Mouse (Mus musculus) myocyte (in vitro differentiated cells): Measurements from ENCODE around the gene Ephx4. TPM values are rescaled to one million over a fixed set of nuclear protein-coding genes. Genes with fewer than 3 reads are reported as not detected.

Experiments used
- H3K27me3 ChIP-seq: one replicate; pipeline ENCODE4 v1.6.1; 2011; ENCODE audit not compliant: control insufficient read depth, insufficient read depth, insufficient read length
- H3K36me3 ChIP-seq: one replicate; pipeline ENCODE4 v1.6.1; 2011; ENCODE audit not compliant: control insufficient read depth, insufficient read depth
- H3K4me2 ChIP-seq: one replicate; pipeline ENCODE4 v1.6.1; 2011; ENCODE audit warnings: low read depth, control low read depth
- H3K4me3 ChIP-seq: one replicate; pipeline ENCODE4 v1.5.1; 2011; ENCODE audit warnings: mild to moderate bottlenecking, control low read depth, moderate library complexity
- H3K79me2 ChIP-seq: one replicate; pipeline ENCODE4 v1.6.1; 2011; ENCODE audit not compliant: control insufficient read depth, insufficient read depth
- H3ac ChIP-seq: one replicate; pipeline ENCODE4 v1.6.1; 2011; ENCODE audit not compliant: control insufficient read depth, insufficient read length
- CEBPB ChIP-seq: IDR thresholded peaks from 2 replicates; pipeline ENCODE4 v1.6.1; 2011; ENCODE audit warnings: mild to moderate bottlenecking, moderate library complexity; ENCODE audit not compliant: poor library complexity, insufficient read depth, severe bottlenecking
- E2F4 ChIP-seq: IDR thresholded peaks from one replicate; pipeline ENCODE4 v1.6.1; 2011; ENCODE audit warnings: mild to moderate bottlenecking, control low read depth, moderate library complexity; ENCODE audit not compliant: insufficient read depth
- MAX ChIP-seq: IDR thresholded peaks from one replicate; pipeline ENCODE4 v1.6.1; 2011; ENCODE audit warnings: low read depth, mild to moderate bottlenecking, control low read depth
- MYOD1 ChIP-seq, 3 experiments: IDR thresholded peaks; one replicate each; pipeline ENCODE4 v1.6.1; 2011; ENCODE audit warnings: control low read depth in 2 of 3, low read depth in 2 of 3, mild to moderate bottlenecking in 2 of 3, moderate library complexity in 1 of 3; ENCODE audit not compliant: insufficient read length in 2 of 3, control insufficient read depth in 1 of 3
- MYOG ChIP-seq, 3 experiments: IDR thresholded peaks; one replicate each; pipeline ENCODE4 v1.6.1; 2011; ENCODE audit warnings: control low read depth in 2 of 3, low read depth in 2 of 3, mild to moderate bottlenecking in 2 of 3; ENCODE audit not compliant: insufficient read length in 2 of 3, control insufficient read depth in 1 of 3, insufficient read depth in 1 of 3
- POLR2A ChIP-seq: IDR thresholded peaks from one replicate; pipeline ENCODE4 v1.6.1; 2011; ENCODE audit warnings: low read depth, mild to moderate bottlenecking, control low read depth, moderate library complexity; ENCODE audit not compliant: insufficient read length
- POLR2AphosphoS2 ChIP-seq: IDR thresholded peaks from one replicate; pipeline ENCODE4 v1.6.1; 2011; ENCODE audit warnings: low read depth, control low read depth; ENCODE audit not compliant: insufficient read length
- REST ChIP-seq: IDR thresholded peaks from one replicate; pipeline ENCODE4 v1.6.1; 2011; ENCODE audit warnings: mild to moderate bottlenecking, control low read depth, moderate library complexity; ENCODE audit not compliant: insufficient read depth, insufficient read length
- SRF ChIP-seq: IDR thresholded peaks from one replicate; pipeline ENCODE4 v1.6.1; 2011; ENCODE audit warnings: low read depth; ENCODE audit not compliant: control insufficient read depth, insufficient read length
- TCF12 ChIP-seq: IDR thresholded peaks from one replicate; pipeline ENCODE4 v1.6.1; 2011; ENCODE audit warnings: mild to moderate bottlenecking, control low read depth; ENCODE audit not compliant: poor library complexity, insufficient read depth, severe bottlenecking
- TCF3 ChIP-seq: IDR thresholded peaks from one replicate; pipeline ENCODE4 v1.6.1; 2011; ENCODE audit warnings: low read depth, control low read depth; ENCODE audit not compliant: insufficient read length
- USF1 ChIP-seq: IDR thresholded peaks from one replicate; pipeline ENCODE4 v1.6.1; 2011; ENCODE audit warnings: low read depth, mild to moderate bottlenecking, control low read depth, moderate library complexity
- polyA plus RNA-seq: library from polyadenylated mRNA; unstranded; fragments of >200 nt; fragmentation: generic; extraction: Trizol; gene quantifications from one replicate; pipeline ENCODE4 v1.2.1, GENCODE M21; 2012; ENCODE audit warnings: missing spikeins

The Ephx4 gene
- not detected for polyA plus RNA-seq

GRCm38 (mm10) chr5:107402436-107402835 is at the start of gene Ephx4:
Ephx4 (plus strand) TSS chr5:107402736.
- H3ac ChIP-seq, result no peak within 1 kb of the TSS
- H3K4me3 ChIP-seq, result no peak within 1 kb of the TSS
- peaks cover 37% of the 10 kb centered on the region for H3K27me3 ChIP-seq
- H3K36me3 ChIP-seq, result no peaks in the 10 kb centered on the region
- no peaks in the 10 kb centered on the region for H3K79me2 ChIP-seq
- H3K4me2 ChIP-seq, result no peak within 1 kb of the TSS
- TF ChIP-seq CEBPB (no peak), E2F4 (no peak), MYOD1 (IDR thresholded peaks at IDR 0.05; ENCODE audit: control insufficient read depth in 1 of 3, insufficient read length in 2 of 3, low read depth in 2 of 3) (no peak), POLR2A (no peak), USF1 (no peak), TCF12 (no peak), MAX (no peak), POLR2AphosphoS2 (no peak), REST (no peak)

DNA sequence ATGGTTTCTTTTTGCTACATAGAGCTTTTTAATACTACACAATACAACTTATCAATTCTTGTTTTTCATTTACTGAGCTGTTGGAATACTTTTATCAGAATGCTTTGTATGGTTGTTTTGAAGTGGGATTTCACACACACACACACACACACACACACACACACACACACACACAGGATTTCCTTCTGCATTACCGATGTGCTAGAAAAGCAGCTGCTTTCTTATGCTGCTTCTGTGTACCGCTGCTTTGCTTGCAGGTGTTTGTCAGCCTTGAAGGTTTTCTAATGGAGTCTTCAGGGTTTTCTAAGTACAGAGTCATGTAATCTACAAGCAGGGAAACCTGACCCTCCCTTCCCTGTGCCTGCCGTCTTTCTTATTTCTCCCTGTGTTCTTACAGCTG is 48.6 kb upstream of the Ephx4 start:
- TF ChIP-seq CEBPB (no peak), E2F4 (no peak), MYOD1 (IDR thresholded peaks at IDR 0.05; ENCODE audit: control insufficient read depth in 1 of 3, insufficient read length in 2 of 3, low read depth in 2 of 3) (no peak), TCF12 (no peak), REST (no peak)
- H3ac ChIP-seq, result no peak overlapping the region

DNA sequence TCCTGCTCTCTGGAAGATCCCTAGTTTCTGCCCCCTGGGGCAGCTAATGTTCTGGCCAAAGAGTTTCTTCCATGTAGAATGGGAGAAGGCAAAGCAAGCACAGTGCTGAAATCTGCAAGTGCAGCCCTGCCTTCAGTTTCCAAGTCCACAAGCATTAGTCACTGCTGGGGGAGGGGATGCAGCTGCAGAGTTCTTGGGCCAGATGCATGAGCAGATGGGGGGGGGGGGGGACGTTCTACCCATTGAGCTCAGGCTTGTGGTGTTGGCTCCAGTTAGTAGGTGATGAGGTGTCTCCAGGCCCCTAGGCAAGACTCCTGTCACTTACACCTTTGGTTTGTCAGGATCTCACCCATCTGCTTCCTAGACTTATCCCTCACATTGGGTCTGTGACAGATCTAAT is 46.7 kb upstream of the Ephx4 start:
- Histone ChIP-seq H3K79me2 (no peaks in the 10 kb centered on the region), H3K4me2 (peak overlapping the region; percentile 24), H3K4me3 (no peak overlapping the region), H3K36me3 (no peaks in the 10 kb centered on the region), H3ac (no peak overlapping the region), H3K27me3 (peaks cover 5% of the 10 kb centered on the region)
- TF ChIP-seq MYOD1 (IDR thresholded peaks at IDR 0.05; ENCODE audit: control insufficient read depth in 1 of 3, insufficient read length in 2 of 3, low read depth in 2 of 3), result no peak
- no peak for TF ChIP-seq E2F4
- TF ChIP-seq POLR2AphosphoS2, result no peak
- no peak for TF ChIP-seq POLR2A
- no peak for TF ChIP-seq USF1
- no peak for TF ChIP-seq TCF3
- no peak for TF ChIP-seq CEBPB
- TF ChIP-seq TCF12, result no peak
- TF ChIP-seq SRF, result no peak
- TF ChIP-seq REST, result no peak
- no peak for TF ChIP-seq MAX

More for the DNA sequence above, 48.6 kb upstream of the Ephx4 start:
- Histone ChIP-seq H3K4me2 (no peak overlapping the region), H3K36me3 (no peaks in the 10 kb centered on the region), H3K27me3 (peaks cover 5% of the 10 kb centered on the region), H3K4me3 (no peak overlapping the region), H3K79me2 (no peaks in the 10 kb centered on the region)

GRCm38 (mm10) chr5:107357723-107358122 is 44.8 kb upstream of the Ephx4 start:
- Histone ChIP-seq H3K27me3 (no peaks in the 10 kb centered on the region), H3ac (no peak overlapping the region), H3K36me3 (no peaks in the 10 kb centered on the region), H3K79me2 (no peaks in the 10 kb centered on the region), H3K4me3 (no peak overlapping the region), H3K4me2 (peak overlapping the region; percentile 6)
- peak; percentile 53; the same call in 1 of the 2 replicates for TF ChIP-seq CEBPB
- TF ChIP-seq TCF3, result no peak
- TF ChIP-seq MYOD1 (IDR thresholded peaks at IDR 0.05; ENCODE audit: control insufficient read depth in 1 of 3, insufficient read length in 2 of 3, low read depth in 2 of 3), result peak in 2 of 3 experiments; percentile 56 to 60
- TF ChIP-seq MYOG (IDR thresholded peaks at IDR 0.05; ENCODE audit: control insufficient read depth in 1 of 3, insufficient read depth in 1 of 3, insufficient read length in 2 of 3, low read depth in 2 of 3), result peak in 2 of 3 experiments; percentile 48 to 57

GRCm38 (mm10) chr5:107359395-107360053 is 43.0 kb upstream of the Ephx4 start:
- no peaks in the 10 kb centered on the region for H3K79me2 ChIP-seq
- TF ChIP-seq E2F4 (no peak), SRF (no peak), MYOG (IDR thresholded peaks at IDR 0.05; ENCODE audit: control insufficient read depth in 1 of 3, insufficient read depth in 1 of 3, insufficient read length in 2 of 3, low read depth in 2 of 3) (no peak), CEBPB (no peak), MYOD1 (IDR thresholded peaks at IDR 0.05; ENCODE audit: control insufficient read depth in 1 of 3, insufficient read length in 2 of 3, low read depth in 2 of 3) (peak in 1 of 3 experiments; percentile 7), TCF12 (no peak), TCF3 (no peak), POLR2AphosphoS2 (no peak)

More at GRCm38 (mm10) chr5:107359395-107360053, 43.0 kb upstream of the Ephx4 start:
- Histone ChIP-seq H3K4me3 (peak overlapping the region; percentile 27), H3K4me2 (peak overlapping the region; percentile 72), H3K36me3 (no peaks in the 10 kb centered on the region), H3ac (peak overlapping the region; percentile 28), H3K27me3 (no peaks in the 10 kb centered on the region)
